Mouse (Mus musculus) cerebellum, adult 2 months (tissue): ENCODE data around the gene Tspan9. TPM values are rescaled to one million over a fixed set of nuclear protein-coding genes. Genes with fewer than 3 reads are reported as not detected.

Experiments used
- DNase-seq, 2 experiments: peaks; one replicate each; pipeline ENCODE4 v3.0.0; 2021
- H3K27ac ChIP-seq: fragments of 200-500 bp; 2 replicates; pipeline ENCODE4 v1.5.1; 2012; ENCODE audit warnings: low read length, control low read depth, inconsistent platforms; ENCODE audit not compliant: insufficient read depth
- H3K27me3 ChIP-seq: fragments of 200-500 bp; 2 replicates; pipeline ENCODE4 v1.6.1; 2012; ENCODE audit warnings: inconsistent platforms, mild to moderate bottlenecking, low read length, moderate library complexity; ENCODE audit not compliant: control insufficient read depth, insufficient read depth
- H3K4me1 ChIP-seq: fragments of 200-500 bp; 2 replicates; pipeline ENCODE4 v1.6.1; 2011; ENCODE audit warnings: low read length; ENCODE audit not compliant: control insufficient read depth, insufficient read depth
- H3K4me3 ChIP-seq: fragments of 200-500 bp; replicated peaks from 2 replicates; pipeline ENCODE3; 2011; ENCODE audit warnings: mild to moderate bottlenecking, low read depth, low read length, control low read depth; ENCODE audit not compliant: insufficient read depth
- CTCF ChIP-seq: fragments of 200-500 bp; IDR thresholded peaks from 2 replicates; pipeline ENCODE4 v1.5.1; 2011; ENCODE audit warnings: low read depth, mild to moderate bottlenecking, control low read depth, low read length, moderate library complexity, borderline replicate concordance; ENCODE audit not compliant: insufficient read depth
- POLR2A ChIP-seq: fragments of 200-500 bp; IDR thresholded peaks from 2 replicates; pipeline ENCODE4 v1.6.1; 2011; ENCODE audit warnings: low read length, control low read depth, borderline replicate concordance; ENCODE audit not compliant: insufficient read depth
- WGBS: fragments of 180-500 bp; shearing (Covaris S2); methylation state at CpG from one replicate; pipeline ENCODE4 v1.1.7; 2018; 5-methylcytosine and 5-hydroxymethylcytosine counted together
- polyA plus RNA-seq: library from polyadenylated mRNA; depleted of rRNA; stranded (reverse); fragments of >200 nt; gene quantifications from 2 replicates; pipeline ENCODE4 v1.2.3, GENCODE M21; 2012

Tspan9 gene
- polyA plus RNA-seq, 1 experiment = 303 TPM

- DNase-seq = no peak
- Histone ChIP-seq H3K4me3 (no peak overlapping the region), H3K27me3 (no peaks in the 10 kb centered on the region), H3K4me1 (peaks cover 17% of the 10 kb centered on the region), H3K27ac (no peak overlapping the region)
- WGBS = 75% methylated on average over 6 of the region's 6 CpGs
- TF ChIP-seq CTCF = no peak
- no peak for TF ChIP-seq POLR2A
Observed at GRCm38 (mm10) chr6:128132581-128132980, 10.8 kb downstream of the Tspan9 start.

GRCm38 (mm10) chr6:128131390-128131789, 12.0 kb downstream of the Tspan9 start:
- WGBS = 76% methylated on average over 2 of the region's 2 CpGs
- Histone ChIP-seq H3K4me3 (no peak overlapping the region), H3K27ac (no peak overlapping the region), H3K4me1 (peaks cover 17% of the 10 kb centered on the region), H3K27me3 (no peaks in the 10 kb centered on the region)
- no peak for DNase-seq
- TF ChIP-seq CTCF (no peak), POLR2A (no peak)

- WGBS = 87% methylated on average over 4 of the region's 4 CpGs
- TF ChIP-seq CTCF (no peak), POLR2A (no peak)
- H3K27ac ChIP-seq = 0 out of 2 replicates have a peak overlapping the region, but pooled peaks have one; percentile 19
- no peak overlapping the region for H3K4me3 ChIP-seq
- DNase-seq = no peak
- H3K27me3 ChIP-seq = no peaks in the 10 kb centered on the region
- H3K4me1 ChIP-seq = peaks cover 13% of the 10 kb centered on the region
Observed at GRCm38 (mm10) chr6:128130686-128131085, 12.7 kb downstream of the Tspan9 start.

GRCm38 (mm10) chr6:128129382-128129781, 14.0 kb downstream of the Tspan9 start:
- H3K4me3 ChIP-seq = no peak overlapping the region
- WGBS = 63% methylated on average over 5 of the region's 5 CpGs
- no peak overlapping the region for H3K27ac ChIP-seq
- TF ChIP-seq POLR2A (no peak), CTCF (no peak)
- no peaks in the 10 kb centered on the region for H3K27me3 ChIP-seq
- peaks cover 8% of the 10 kb centered on the region for H3K4me1 ChIP-seq
- DNase-seq = no peak

- 75% methylated on average over 3 of the region's 3 CpGs for WGBS
- TF ChIP-seq CTCF = no peak
- TF ChIP-seq POLR2A = no peak
- Histone ChIP-seq H3K4me1 (peaks cover 3% of the 10 kb centered on the region; the same call in 1 of the 2 replicates), H3K27me3 (no peaks in the 10 kb centered on the region), H3K27ac (no peak overlapping the region), H3K4me3 (no peak overlapping the region)
- no peak for DNase-seq
Observed at GRCm38 (mm10) chr6:128127312-128127711, 16.1 kb downstream of the Tspan9 start.

GRCm38 (mm10) chr6:128126876-128127275, 16.5 kb downstream of the Tspan9 start:
- TF ChIP-seq CTCF = no peak
- no peak for TF ChIP-seq POLR2A
- H3K27ac ChIP-seq = no peak overlapping the region
- no peaks in the 10 kb centered on the region for H3K27me3 ChIP-seq
- WGBS = 31% methylated on average over 4 of the region's 4 CpGs
- H3K4me3 ChIP-seq = no peak overlapping the region
- no peak for DNase-seq
- H3K4me1 ChIP-seq = 0 out of 2 replicates have a peak, but pooled peaks cover 3% of the 10 kb centered on the region

- H3K27ac ChIP-seq = no peak overlapping the region
- H3K27me3 ChIP-seq = no peaks in the 10 kb centered on the region
- H3K4me1 ChIP-seq = 0 out of 2 replicates have a peak, but pooled peaks cover 3% of the 10 kb centered on the region
- no peak overlapping the region for H3K4me3 ChIP-seq
- no peak for TF ChIP-seq POLR2A
- TF ChIP-seq CTCF = no peak
- WGBS = 93% methylated on average over 3 of the region's 3 CpGs
- DNase-seq = no peak
Observed at GRCm38 (mm10) chr6:128125464-128125863, 17.9 kb downstream of the Tspan9 start.

GRCm38 (mm10) chr6:128124222-128124971, 19.0 kb downstream of the Tspan9 start:
- DNase-seq = no peak
- no peaks in the 10 kb centered on the region for H3K27me3 ChIP-seq
- H3K4me1 ChIP-seq = 0 out of 2 replicates have a peak, but pooled peaks cover 3% of the 10 kb centered on the region
- WGBS = 85% methylated on average over 10 of the region's 10 CpGs
- no peak overlapping the region for H3K27ac ChIP-seq
- H3K4me3 ChIP-seq = no peak overlapping the region
- TF ChIP-seq POLR2A = no peak
- no peak for TF ChIP-seq CTCF
